Mouse (Mus musculus) spleen, postnatal 14 days (tissue): ENCODE data around the gene Aldh1a2.

ENCODE experiments used
- DNase-seq, 2 experiments: peaks; one replicate each; pipeline ENCODE4 v3.0.0; 2021 to 2022; ENCODE audit warnings: low spot score in 2 of 2

Aldh1a2 gene

GRCm38 (mm10) chr9:71215248-71216035, at the start of gene Aldh1a2:
Gene Aldh1a2 (plus strand): TSS chr9:71215789.
- peak; percentile 8 to 25 for DNase-seq

- DNase-seq = peak; percentile 44 to 57
Observed at GRCm38 (mm10) chr9:71166019-71166705, 49.4 kb upstream of the Aldh1a2 start.

- DNase-seq = no peak
Observed at GRCm38 (mm10) chr9:71166871-71167465, 48.6 kb upstream of the Aldh1a2 start.

GRCm38 (mm10) chr9:71167473-71168215, 47.9 kb upstream of the Aldh1a2 start:
- DNase-seq = no peak

GRCm38 (mm10) chr9:71168511-71168910, 47.1 kb upstream of the Aldh1a2 start, which contains the start of gene Aqp9:
Gene Aqp9 (minus strand): TSS chr9:71168682.
- DNase-seq = no peak

- no peak for DNase-seq
Observed at GRCm38 (mm10) chr9:71173533-71173932, 42.1 kb upstream of the Aldh1a2 start.

GRCm38 (mm10) chr9:71174316-71174975, 41.1 kb upstream of the Aldh1a2 start:
- no peak for DNase-seq

- DNase-seq = no peak
Observed at GRCm38 (mm10) chr9:71175686-71176085, 39.9 kb upstream of the Aldh1a2 start.

- no peak for DNase-seq
Observed at GRCm38 (mm10) chr9:71179276-71179896, 36.2 kb upstream of the Aldh1a2 start.

GRCm38 (mm10) chr9:71179964-71180700, 35.5 kb upstream of the Aldh1a2 start:
- DNase-seq = no peak

GRCm38 (mm10) chr9:71185285-71185684, 30.3 kb upstream of the Aldh1a2 start:
- DNase-seq = no peak

- DNase-seq = no peak
Observed at GRCm38 (mm10) chr9:71185823-71186222, 29.8 kb upstream of the Aldh1a2 start.

GRCm38 (mm10) chr9:71187396-71187795, 28.2 kb upstream of the Aldh1a2 start:
- no peak for DNase-seq

- peak; percentile 61 to 75 for DNase-seq
Observed at GRCm38 (mm10) chr9:71188647-71189415, 26.8 kb upstream of the Aldh1a2 start.

GRCm38 (mm10) chr9:71198826-71199225, 16.8 kb upstream of the Aldh1a2 start:
- no peak for DNase-seq

GRCm38 (mm10) chr9:71202265-71202664, 13.3 kb upstream of the Aldh1a2 start:
- no peak for DNase-seq

GRCm38 (mm10) chr9:71209299-71209698, 6.3 kb upstream of the Aldh1a2 start:
- DNase-seq = no peak

GRCm38 (mm10) chr9:71210870-71211269, 4.7 kb upstream of the Aldh1a2 start:
- DNase-seq = no peak

- DNase-seq = no peak
Observed at GRCm38 (mm10) chr9:71213636-71214035, 2.0 kb upstream of the Aldh1a2 start.
